Mouse (Mus musculus) kidney, adult 2 months (tissue): Measurements from ENCODE around the gene Agpat2.

Experiments used
- CTCF ChIP-seq: fragments of 200-500 bp; conservative IDR thresholded peaks from 2 replicates; pipeline ENCODE4 v1.5.1; 2011; ENCODE audit warnings: low read depth, mild to moderate bottlenecking, control low read depth, low read length, moderate library complexity, mixed read lengths; ENCODE audit not compliant: insufficient read depth, insufficient read length
- POLR2A ChIP-seq: fragments of 200-500 bp; IDR thresholded peaks from one replicate; pipeline ENCODE4 v1.6.1; 2011; ENCODE audit warnings: low read depth, low read length, control low read depth

DNA sequence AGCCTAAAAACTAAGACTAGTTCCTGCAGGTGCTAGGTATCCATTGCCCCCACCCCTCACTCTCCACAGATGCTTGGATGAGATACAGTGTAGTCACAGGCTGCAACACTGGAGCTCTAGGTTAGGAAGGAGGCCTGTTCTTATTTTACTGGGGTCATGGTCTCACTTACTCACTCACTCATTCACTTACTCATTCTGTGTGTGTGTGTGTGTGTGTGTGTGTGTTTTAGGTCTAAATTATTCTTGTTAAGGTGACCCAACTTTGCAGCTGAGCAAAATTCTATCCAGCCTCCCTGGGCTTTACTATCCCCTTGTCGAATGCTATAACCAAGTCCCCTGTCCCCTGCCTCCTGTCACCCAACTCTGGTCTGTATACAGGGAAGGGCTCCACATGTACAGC is 2.6 kb downstream of the Agpat2 start:
- TF ChIP-seq CTCF = no peak
- TF ChIP-seq POLR2A = no peak
